Mouse (Mus musculus): ENCODE results near the gene Myo3b. TPM values are rescaled to one million over a fixed set of nuclear protein-coding genes. Genes with fewer than 3 reads are reported as not detected.
"Not testable (repeated sequence)": the region's sequence is repeated elsewhere in the genome, so short reads cannot be mapped to it uniquely, and the experiment has no call there.

The Myo3b gene
- polyA plus RNA-seq, 1 experiment: not detected

- TF ChIP-seq POLR2A (IDR thresholded peaks at IDR 0.05; ENCODE audit: low read depth, low read length): no peak
- Histone ChIP-seq H3K4me3 (ENCODE audit: insufficient read depth, low read length) (no peak overlapping the region), H3K27ac (ENCODE audit: insufficient read depth, low read length) (no peak overlapping the region)
These were observed 170.9 kb downstream of the Myo3b start for GRCm38 (mm10) chr2:70209790-70210189.

GRCm38 (mm10) chr2:70210427-70211332, 171.8 kb downstream of the Myo3b start:
- 0 out of 2 replicates have a peak, but pooled peaks cover 2% of the 10 kb centered on the region for H3K4me1 ChIP-seq (ENCODE audit: control insufficient read depth, insufficient read depth, low read length)
- TF ChIP-seq POLR2A (IDR thresholded peaks at IDR 0.05; ENCODE audit: low read depth, low read length): no peak
- no peak for TF ChIP-seq CTCF (IDR thresholded peaks at IDR 0.05; ENCODE audit: borderline replicate concordance, insufficient read depth, low read length)
- no peak overlapping the region for H3K4me3 ChIP-seq (ENCODE audit: insufficient read depth, low read length)
- H3K27ac ChIP-seq (ENCODE audit: insufficient read depth, low read length): no peak overlapping the region

More at GRCm38 (mm10) chr2:70209790-70210189, 170.9 kb downstream of the Myo3b start:
- 0 out of 2 replicates have a peak, but pooled peaks cover 2% of the 10 kb centered on the region for H3K4me1 ChIP-seq (ENCODE audit: control insufficient read depth, insufficient read depth, low read length)

GRCm38 (mm10) chr2:70214401-70214800, 175.5 kb downstream of the Myo3b start:
- Histone ChIP-seq H3K27ac (ENCODE audit: insufficient read depth, low read length) (no peak overlapping the region), H3K4me1 (ENCODE audit: control insufficient read depth, insufficient read depth, low read length) (no peaks in the 10 kb centered on the region), H3K4me3 (ENCODE audit: insufficient read depth, low read length) (no peak overlapping the region)
- TF ChIP-seq CTCF (IDR thresholded peaks at IDR 0.05; ENCODE audit: borderline replicate concordance, insufficient read depth, low read length): no peak
- no peak for TF ChIP-seq POLR2A (IDR thresholded peaks at IDR 0.05; ENCODE audit: low read depth, low read length)

- Histone ChIP-seq H3K4me3 (ENCODE audit: insufficient read depth, low read length) (no peak overlapping the region), H3K27ac (ENCODE audit: insufficient read depth, low read length) (no peak overlapping the region), H3K4me1 (ENCODE audit: control insufficient read depth, insufficient read depth, low read length) (no peaks in the 10 kb centered on the region)
- TF ChIP-seq POLR2A (IDR thresholded peaks at IDR 0.05; ENCODE audit: low read depth, low read length) (no peak), CTCF (IDR thresholded peaks at IDR 0.05; ENCODE audit: borderline replicate concordance, insufficient read depth, low read length) (no peak)
These were observed 178.9 kb downstream of the Myo3b start for GRCm38 (mm10) chr2:70217800-70218199.

GRCm38 (mm10) chr2:70218469-70218868, 179.5 kb downstream of the Myo3b start:
- TF ChIP-seq POLR2A (IDR thresholded peaks at IDR 0.05; ENCODE audit: low read depth, low read length) (no peak), CTCF (IDR thresholded peaks at IDR 0.05; ENCODE audit: borderline replicate concordance, insufficient read depth, low read length) (no peak)
- Histone ChIP-seq H3K4me3 (ENCODE audit: insufficient read depth, low read length) (no peak overlapping the region), H3K4me1 (ENCODE audit: control insufficient read depth, insufficient read depth, low read length) (no peaks in the 10 kb centered on the region), H3K27ac (ENCODE audit: insufficient read depth, low read length) (no peak overlapping the region)

GRCm38 (mm10) chr2:70226679-70227078, 187.8 kb downstream of the Myo3b start:
- no peak for TF ChIP-seq CTCF (IDR thresholded peaks at IDR 0.05; ENCODE audit: borderline replicate concordance, insufficient read depth, low read length)
- no peak for TF ChIP-seq POLR2A (IDR thresholded peaks at IDR 0.05; ENCODE audit: low read depth, low read length)

GRCm38 (mm10) chr2:70234450-70234849, 195.5 kb downstream of the Myo3b start:
- H3K4me3 ChIP-seq (ENCODE audit: insufficient read depth, low read length); H3K27ac ChIP-seq (ENCODE audit: insufficient read depth, low read length); H3K4me1 ChIP-seq (ENCODE audit: control insufficient read depth, insufficient read depth, low read length): not testable (repeated sequence)

More at GRCm38 (mm10) chr2:70226679-70227078, 187.8 kb downstream of the Myo3b start:
- Histone ChIP-seq H3K4me3 (ENCODE audit: insufficient read depth, low read length) (no peak overlapping the region), H3K27ac (ENCODE audit: insufficient read depth, low read length) (no peak overlapping the region), H3K4me1 (ENCODE audit: control insufficient read depth, insufficient read depth, low read length) (no peaks in the 10 kb centered on the region)

- H3K4me1 ChIP-seq (ENCODE audit: control insufficient read depth, insufficient read depth, low read length): no peaks in the 10 kb centered on the region
- H3K27ac ChIP-seq (ENCODE audit: insufficient read depth, low read length): no peak overlapping the region
- TF ChIP-seq POLR2A (IDR thresholded peaks at IDR 0.05; ENCODE audit: low read depth, low read length): no peak
- TF ChIP-seq CTCF (IDR thresholded peaks at IDR 0.05; ENCODE audit: borderline replicate concordance, insufficient read depth, low read length): no peak
- no peak overlapping the region for H3K4me3 ChIP-seq (ENCODE audit: insufficient read depth, low read length)
These were observed 207.1 kb downstream of the Myo3b start for GRCm38 (mm10) chr2:70245981-70246380.

GRCm38 (mm10) chr2:70248616-70249015, 209.7 kb downstream of the Myo3b start:
- no peak for TF ChIP-seq CTCF (IDR thresholded peaks at IDR 0.05; ENCODE audit: borderline replicate concordance, insufficient read depth, low read length)
- no peak for TF ChIP-seq POLR2A (IDR thresholded peaks at IDR 0.05; ENCODE audit: low read depth, low read length)
- Histone ChIP-seq H3K4me1 (ENCODE audit: control insufficient read depth, insufficient read depth, low read length) (no peaks in the 10 kb centered on the region), H3K27ac (ENCODE audit: insufficient read depth, low read length) (no peak overlapping the region), H3K4me3 (ENCODE audit: insufficient read depth, low read length) (no peak overlapping the region)

- Histone ChIP-seq H3K4me1 (ENCODE audit: control insufficient read depth, insufficient read depth, low read length) (no peaks in the 10 kb centered on the region), H3K4me3 (ENCODE audit: insufficient read depth, low read length) (no peak overlapping the region), H3K27ac (ENCODE audit: insufficient read depth, low read length) (no peak overlapping the region)
- TF ChIP-seq POLR2A (IDR thresholded peaks at IDR 0.05; ENCODE audit: low read depth, low read length) (no peak), CTCF (IDR thresholded peaks at IDR 0.05; ENCODE audit: borderline replicate concordance, insufficient read depth, low read length) (no peak)
These were observed 210.9 kb downstream of the Myo3b start for GRCm38 (mm10) chr2:70249872-70250271.

Data from embryonic fibroblast, embryonic 13.5 days (primary cell).